Mouse (Mus musculus) intestine, embryonic 14.5 days (tissue): ENCODE results near the gene 1700017B05Rik. TPM values are rescaled to one million over a fixed set of nuclear protein-coding genes. Genes with fewer than 3 reads are reported as not detected.
"Not testable (repeated sequence)": the region's sequence is repeated elsewhere in the genome, so short reads cannot be mapped to it uniquely, and the experiment has no call there.

Experiments used
- ATAC-seq: fragments of 200-750 bp; cut with Nextera tagmentation; replicated peaks from 2 replicates; pipeline ENCODE4 v1.8.0; 2017; ENCODE audit warnings: low read depth, moderate number of reproducible peaks, moderate TSS enrichment, moderate library complexity; ENCODE audit not compliant: low FRiP score, low TSS enrichment
- DNase-seq: peaks from one replicate; pipeline ENCODE4 v3.0.0-alpha.2; 2018; ENCODE audit warnings: low spot score
- H3K27ac ChIP-seq: fragments of 300-500 bp; sonication (generic); 2 replicates; pipeline ENCODE4 v1.5.1; 2014; ENCODE audit warnings: low read depth, mild to moderate bottlenecking, control low read depth
- H3K27me3 ChIP-seq: fragments of 300-500 bp; sonication (generic); replicated peaks from 2 replicates; pipeline ENCODE4 v1.6.1; 2014; ENCODE audit warnings: low read length, control low read depth; ENCODE audit not compliant: control insufficient read depth, insufficient read depth
- H3K36me3 ChIP-seq: fragments of 300-500 bp; sonication (generic); 2 replicates; pipeline ENCODE4 v1.6.1; 2014; ENCODE audit warnings: low read length, control low read depth; ENCODE audit not compliant: control insufficient read depth, insufficient read depth
- H3K4me1 ChIP-seq: fragments of 300-500 bp; sonication (generic); replicated peaks from 2 replicates; pipeline ENCODE4 v1.6.1; 2014; ENCODE audit warnings: low read length, control low read depth, mixed read lengths; ENCODE audit not compliant: control insufficient read depth, insufficient read depth
- H3K4me2 ChIP-seq: fragments of 300-500 bp; sonication (generic); 2 replicates; pipeline ENCODE4 v1.6.1; 2014; ENCODE audit warnings: low read length
- H3K4me3 ChIP-seq: fragments of 300-500 bp; sonication (generic); 2 replicates; pipeline ENCODE4 v1.5.1; 2014; ENCODE audit warnings: low read depth, low read length, control low read depth, mixed read lengths
- H3K9ac ChIP-seq: fragments of 300-500 bp; sonication (generic); 2 replicates; pipeline ENCODE4 v1.6.1; 2014; ENCODE audit warnings: mild to moderate bottlenecking, low read length
- H3K9me3 ChIP-seq: fragments of 300-500 bp; sonication (generic); 2 replicates; pipeline ENCODE4 v1.6.1; 2016; ENCODE audit warnings: low read length, control low read depth; ENCODE audit not compliant: control insufficient read depth
- WGBS: fragments of 180-500 bp; shearing (Covaris S2); extraction: QIAGEN DNeasy Blood & Tissue Kit; methylation state at CpG from one replicate; pipeline ENCODE4 v1.1.7; 2014; 5-methylcytosine and 5-hydroxymethylcytosine counted together
- polyA plus RNA-seq: library from polyadenylated mRNA; unstranded; fragments of >200 nt; fragmentation: Nextera tagmentation; extraction: Ambion mirVana; gene quantifications from 2 replicates; pipeline ENCODE4 v1.2.1, GENCODE M21; 2014

The 1700017B05Rik gene
- polyA plus RNA-seq, 1 experiment from 2014 or later: 41.2 TPM

GRCm38 (mm10) chr9:57227203-57227602, 35.2 kb downstream of the 1700017B05Rik start:
- H3K4me1 ChIP-seq: peaks cover 7% of the 10 kb centered on the region
- no peak overlapping the region for H3K9ac ChIP-seq
- no peaks in the 10 kb centered on the region for H3K9me3 ChIP-seq
- H3K27ac ChIP-seq: no peak overlapping the region
- no peaks in the 10 kb centered on the region for H3K36me3 ChIP-seq
- ATAC-seq (no peak), DNase-seq (no peak)
- no peaks in the 10 kb centered on the region for H3K27me3 ChIP-seq
- no peak overlapping the region for H3K4me3 ChIP-seq
- no peak overlapping the region for H3K4me2 ChIP-seq
- 60% methylated on average over 5 of the region's 5 CpGs for WGBS

DNA sequence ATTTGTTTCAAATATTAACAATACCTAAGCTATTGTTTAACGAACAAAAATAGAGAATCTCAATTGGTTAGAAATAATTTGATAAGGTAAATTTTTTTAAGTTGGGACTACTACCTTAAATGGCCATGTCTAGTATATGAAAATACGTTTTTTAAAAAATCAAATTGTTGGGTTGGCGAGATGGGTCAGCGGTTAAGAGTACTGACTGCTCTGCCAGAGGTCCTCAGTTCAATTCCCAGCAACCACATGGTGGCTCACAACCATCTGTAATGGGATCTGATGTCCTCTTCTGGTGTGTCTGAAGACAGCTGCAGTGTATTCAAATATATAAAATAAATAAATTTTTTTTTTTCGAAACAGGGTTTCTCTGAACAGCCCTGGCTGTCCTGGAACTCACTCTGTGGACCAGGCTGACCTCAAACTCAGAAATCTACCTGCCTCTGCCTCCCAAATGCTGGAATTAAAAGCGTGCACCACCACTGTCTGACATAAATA, 35.7 kb downstream of the 1700017B05Rik start:
- not testable (repeated sequence) for H3K27ac ChIP-seq, H3K4me1 ChIP-seq, H3K36me3 ChIP-seq, H3K27me3 ChIP-seq, H3K9ac ChIP-seq, H3K9me3 ChIP-seq, ATAC-seq, DNase-seq, H3K4me3 ChIP-seq, H3K4me2 ChIP-seq
- 85% methylated on average over 6 of the region's 6 CpGs for WGBS

DNA sequence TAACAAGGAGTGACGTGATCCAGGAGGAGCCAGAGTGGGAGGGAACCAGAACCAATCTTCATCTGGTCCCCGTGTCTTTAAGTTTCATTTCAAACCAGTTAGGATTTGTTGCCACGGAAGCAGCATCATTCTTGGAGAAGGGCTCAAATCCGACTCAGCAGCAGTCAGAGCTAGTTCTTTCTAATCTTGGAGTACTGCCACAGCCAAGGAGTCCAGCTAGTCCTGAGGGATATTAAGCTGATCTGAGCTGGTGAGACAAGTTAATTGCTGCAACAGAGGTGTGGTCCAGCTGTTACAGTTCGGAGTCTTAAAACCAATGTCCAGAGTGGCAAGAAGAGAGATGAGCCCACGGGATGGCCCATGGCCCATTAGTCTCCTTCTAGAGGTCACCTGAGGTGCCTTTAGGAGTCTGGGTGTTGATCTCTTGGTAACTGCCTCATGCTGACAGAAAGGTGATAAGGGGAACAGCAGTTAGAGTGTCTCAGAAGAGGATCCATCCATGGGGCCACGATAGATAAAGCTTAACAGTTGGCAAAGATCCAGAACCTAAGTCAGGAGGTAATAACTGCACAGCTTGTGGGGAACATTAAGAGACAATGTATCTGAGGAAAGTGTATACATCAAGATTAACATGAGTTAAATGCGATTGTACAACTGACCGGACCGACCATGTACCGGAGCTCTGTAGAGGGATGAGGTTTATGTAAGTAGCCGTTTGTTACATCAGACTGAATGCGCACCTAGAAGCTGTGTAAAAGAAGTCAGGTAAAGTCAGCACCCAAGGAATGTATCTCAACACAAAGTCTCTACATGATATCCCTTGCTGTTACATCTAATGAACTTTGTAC, 36.4 kb downstream of the 1700017B05Rik start:
- Histone ChIP-seq H3K9me3 (no peaks in the 10 kb centered on the region), H3K4me1 (peaks cover 7% of the 10 kb centered on the region), H3K27me3 (no peaks in the 10 kb centered on the region), H3K4me2 (no peak overlapping the region), H3K9ac (no peak overlapping the region), H3K36me3 (no peaks in the 10 kb centered on the region), H3K4me3 (no peak overlapping the region), H3K27ac (no peak overlapping the region)
- WGBS: 76% methylated on average over 13 of the region's 13 CpGs
- DNase-seq: no peak
- no peak for ATAC-seq

- Histone ChIP-seq H3K9ac (no peak overlapping the region), H3K4me2 (no peak overlapping the region), H3K9me3 (no peaks in the 10 kb centered on the region), H3K36me3 (no peaks in the 10 kb centered on the region), H3K4me3 (no peak overlapping the region), H3K4me1 (no peaks in the 10 kb centered on the region), H3K27me3 (no peaks in the 10 kb centered on the region), H3K27ac (no peak overlapping the region)
- DNase-seq (no peak), ATAC-seq (no peak)
Measured at GRCm38 (mm10) chr9:57223341-57223740, 39.1 kb downstream of the 1700017B05Rik start.

- no peak overlapping the region for H3K4me2 ChIP-seq
- 18% methylated on average over 6 of the region's 6 CpGs for WGBS
- H3K4me3 ChIP-seq: no peak overlapping the region
- no peaks in the 10 kb centered on the region for H3K27me3 ChIP-seq
- H3K9me3 ChIP-seq: no peaks in the 10 kb centered on the region
- no peak for DNase-seq
- H3K36me3 ChIP-seq: no peaks in the 10 kb centered on the region
- H3K27ac ChIP-seq: no peak overlapping the region
- H3K9ac ChIP-seq: no peak overlapping the region
- H3K4me1 ChIP-seq: no peaks in the 10 kb centered on the region
- no peak for ATAC-seq
Measured at GRCm38 (mm10) chr9:57220356-57220755, 42.1 kb downstream of the 1700017B05Rik start.

GRCm38 (mm10) chr9:57219511-57219910, 42.9 kb downstream of the 1700017B05Rik start:
- WGBS: 72% methylated on average over 1 of the region's 1 CpGs
- Histone ChIP-seq H3K27ac (no peak overlapping the region), H3K9ac (no peak overlapping the region), H3K36me3 (no peaks in the 10 kb centered on the region), H3K4me1 (no peaks in the 10 kb centered on the region), H3K4me2 (no peak overlapping the region), H3K4me3 (no peak overlapping the region), H3K9me3 (no peaks in the 10 kb centered on the region), H3K27me3 (no peaks in the 10 kb centered on the region)
- no peak for DNase-seq
- no peak for ATAC-seq

DNA sequence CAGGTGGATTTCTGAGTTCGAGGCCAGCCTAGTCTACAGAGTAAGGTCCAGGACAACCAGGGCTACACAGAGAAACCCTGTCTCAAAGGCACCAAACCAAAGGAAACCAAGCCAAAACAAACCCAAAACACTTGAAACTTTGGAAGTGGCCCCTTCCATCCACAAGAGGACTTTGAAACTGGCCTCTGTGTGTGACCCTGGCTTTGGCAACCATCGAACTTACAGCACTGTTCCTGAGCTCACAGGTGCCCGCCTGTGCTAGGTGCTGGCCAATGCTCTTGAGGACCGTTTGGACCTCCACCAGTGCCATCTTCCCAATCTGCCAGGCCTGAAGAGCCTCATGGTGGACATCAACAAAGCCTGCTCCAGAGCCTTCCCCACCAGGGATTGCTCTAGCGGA, 43.6 kb downstream of the 1700017B05Rik start:
- no peak overlapping the region for H3K9ac ChIP-seq
- H3K9me3 ChIP-seq: no peaks in the 10 kb centered on the region
- no peak for ATAC-seq
- no peak overlapping the region for H3K4me3 ChIP-seq
- no peak overlapping the region for H3K4me2 ChIP-seq
- 0 out of 2 replicates have a peak, but pooled peaks cover 3% of the 10 kb centered on the region for H3K4me1 ChIP-seq
- DNase-seq: no peak
- 83% methylated on average over 5 of the region's 5 CpGs for WGBS
- H3K27ac ChIP-seq: no peak overlapping the region
- H3K27me3 ChIP-seq: no peaks in the 10 kb centered on the region
- no peaks in the 10 kb centered on the region for H3K36me3 ChIP-seq

GRCm38 (mm10) chr9:57217220-57217619, 45.2 kb downstream of the 1700017B05Rik start:
- Histone ChIP-seq H3K4me3 (no peak overlapping the region), H3K9me3 (no peaks in the 10 kb centered on the region)
- no peak for DNase-seq

GRCm38 (mm10) chr9:57214500-57214899, 47.9 kb downstream of the 1700017B05Rik start:
- H3K4me1 ChIP-seq: 0 out of 2 replicates have a peak, but pooled peaks cover 7% of the 10 kb centered on the region
- no peaks in the 10 kb centered on the region for H3K9me3 ChIP-seq
- ATAC-seq: no peak
- no peak overlapping the region for H3K4me3 ChIP-seq
- no peak for DNase-seq
- H3K4me2 ChIP-seq: no peak overlapping the region
- H3K27ac ChIP-seq: no peak overlapping the region
- no peaks in the 10 kb centered on the region for H3K27me3 ChIP-seq
- no peaks in the 10 kb centered on the region for H3K36me3 ChIP-seq
- 73% methylated on average over 6 of the region's 6 CpGs for WGBS
- H3K9ac ChIP-seq: no peak overlapping the region

More at GRCm38 (mm10) chr9:57217220-57217619, 45.2 kb downstream of the 1700017B05Rik start:
- ATAC-seq: no peak
- H3K4me1 ChIP-seq: 0 out of 2 replicates have a peak, but pooled peaks cover 7% of the 10 kb centered on the region
- no peak overlapping the region for H3K27ac ChIP-seq
- no peak overlapping the region for H3K4me2 ChIP-seq
- H3K36me3 ChIP-seq: no peaks in the 10 kb centered on the region
- WGBS: 78% methylated on average over 6 of the region's 6 CpGs
- H3K9ac ChIP-seq: no peak overlapping the region
- H3K27me3 ChIP-seq: no peaks in the 10 kb centered on the region
